Mouse (Mus musculus) stomach, embryonic 15.5 days (tissue): ENCODE data around the gene Oard1. TPM values are rescaled to one million over a fixed set of nuclear protein-coding genes. Genes with fewer than 3 reads are reported as not detected.

Source experiments
- ATAC-seq: fragments of 200-750 bp; cut with Nextera tagmentation; 2 replicates; pipeline ENCODE4 v1.8.0; 2017; ENCODE audit warnings: low read depth, moderate number of reproducible peaks, moderate TSS enrichment; ENCODE audit not compliant: insufficient read depth, low FRiP score
- H3K27ac ChIP-seq: fragments of 300-500 bp; sonication (generic); 2 replicates; pipeline ENCODE4 v1.5.1; 2015; ENCODE audit warnings: mild to moderate bottlenecking, inconsistent platforms
- H3K27me3 ChIP-seq: fragments of 300-500 bp; sonication (generic); replicated peaks from 2 replicates; pipeline ENCODE4 v1.6.1; 2015; ENCODE audit warnings: inconsistent platforms
- H3K36me3 ChIP-seq: fragments of 300-500 bp; sonication (generic); 2 replicates; pipeline ENCODE4 v1.6.1; 2015; ENCODE audit warnings: inconsistent platforms
- H3K4me1 ChIP-seq: fragments of 300-500 bp; sonication (generic); 2 replicates; pipeline ENCODE4 v1.6.1; 2015; ENCODE audit warnings: inconsistent platforms
- H3K4me2 ChIP-seq: fragments of 300-500 bp; sonication (generic); 2 replicates; pipeline ENCODE4 v1.6.1; 2015; ENCODE audit warnings: mild to moderate bottlenecking, inconsistent platforms
- H3K4me3 ChIP-seq: fragments of 300-500 bp; sonication (generic); replicated peaks from 2 replicates; pipeline ENCODE4 v1.5.1; 2015; ENCODE audit warnings: inconsistent platforms
- H3K9ac ChIP-seq: fragments of 300-500 bp; sonication (generic); 2 replicates; pipeline ENCODE4 v1.6.1; 2015; ENCODE audit warnings: inconsistent platforms
- H3K9me3 ChIP-seq: fragments of 300-500 bp; sonication (generic); 2 replicates; pipeline ENCODE4 v1.6.1; 2016; ENCODE audit warnings: inconsistent platforms
- WGBS: fragments of 180-500 bp; shearing (Covaris S2); methylation state at CpG from one replicate; pipeline ENCODE4 v1.1.7; 2015; 5-methylcytosine and 5-hydroxymethylcytosine counted together
- polyA plus RNA-seq: library from polyadenylated mRNA; unstranded; fragments of >200 nt; fragmentation: Nextera tagmentation; extraction: Ambion mirVana; gene quantifications from 2 replicates; pipeline ENCODE4 v1.2.1, GENCODE M21; 2015

Oard1 gene
- polyA plus RNA-seq, 1 experiment from 2014 or later = 61.1 TPM

GRCm38 (mm10) chr17:48450666-48451352, 41.0 kb downstream of the Oard1 start:
- no peaks in the 10 kb centered on the region for H3K36me3 ChIP-seq
- 80% methylated on average over 13 of the region's 13 CpGs for WGBS
- H3K4me1 ChIP-seq = 0 out of 2 replicates have a peak, but pooled peaks cover 11% of the 10 kb centered on the region
- no peak overlapping the region for H3K27ac ChIP-seq
- no peak overlapping the region for H3K4me2 ChIP-seq
- H3K9ac ChIP-seq = no peak overlapping the region
- no peak overlapping the region for H3K4me3 ChIP-seq
- ATAC-seq = peak; percentile 85
- no peaks in the 10 kb centered on the region for H3K9me3 ChIP-seq
- H3K27me3 ChIP-seq = no peaks in the 10 kb centered on the region

- no peaks in the 10 kb centered on the region for H3K27me3 ChIP-seq
- no peaks in the 10 kb centered on the region for H3K9me3 ChIP-seq
- H3K27ac ChIP-seq = no peak within 1 kb of the TSS
- no peaks in the 10 kb centered on the region for H3K36me3 ChIP-seq
- ATAC-seq = peak; percentile 55; the same call in 1 of the 2 replicates
- H3K4me3 ChIP-seq = no peak within 1 kb of the TSS
- 0 out of 2 replicates have a peak, but pooled peaks cover 11% of the 10 kb centered on the region for H3K4me1 ChIP-seq
- no peak within 1 kb of the TSS for H3K9ac ChIP-seq
- no peak within 1 kb of the TSS for H3K4me2 ChIP-seq
- 49% methylated on average over 7 of the region's 7 CpGs for WGBS
Measured at GRCm38 (mm10) chr17:48451353-48451675, 41.5 kb downstream of the Oard1 start, which contains the start of gene Tspo2. TSS of gene Tspo2 (minus strand) at chr17:48451522.

- Histone ChIP-seq H3K4me3 (no peak overlapping the region), H3K27ac (no peak overlapping the region), H3K9me3 (no peaks in the 10 kb centered on the region), H3K4me2 (no peak overlapping the region), H3K4me1 (0 out of 2 replicates have a peak, but pooled peaks cover 11% of the 10 kb centered on the region), H3K27me3 (no peaks in the 10 kb centered on the region), H3K9ac (no peak overlapping the region), H3K36me3 (no peaks in the 10 kb centered on the region)
- WGBS = 66% methylated on average over 9 of the region's 9 CpGs
- ATAC-seq = no peak
Measured at GRCm38 (mm10) chr17:48451753-48452444, 42.1 kb downstream of the Oard1 start.

- 0 out of 2 replicates have a peak, but pooled peaks cover 11% of the 10 kb centered on the region for H3K4me1 ChIP-seq
- no peak overlapping the region for H3K4me3 ChIP-seq
- no peaks in the 10 kb centered on the region for H3K36me3 ChIP-seq
- no peaks in the 10 kb centered on the region for H3K9me3 ChIP-seq
- 73% methylated on average over 7 of the region's 7 CpGs for WGBS
- no peak overlapping the region for H3K9ac ChIP-seq
- no peaks in the 10 kb centered on the region for H3K27me3 ChIP-seq
- no peak overlapping the region for H3K4me2 ChIP-seq
- no peak overlapping the region for H3K27ac ChIP-seq
- no peak for ATAC-seq
Measured at GRCm38 (mm10) chr17:48453489-48453888, 43.7 kb downstream of the Oard1 start.

GRCm38 (mm10) chr17:48454190-48454589, 44.4 kb downstream of the Oard1 start:
- WGBS = 53% methylated on average over 7 of the region's 7 CpGs
- Histone ChIP-seq H3K36me3 (no peaks in the 10 kb centered on the region), H3K9ac (no peak overlapping the region), H3K4me1 (0 out of 2 replicates have a peak, but pooled peaks cover 11% of the 10 kb centered on the region), H3K4me3 (0 out of 2 replicates have a peak overlapping the region, but pooled peaks have one; percentile 23), H3K4me2 (peak overlapping the region; percentile 22; the same call in 1 of the 2 replicates), H3K9me3 (no peaks in the 10 kb centered on the region), H3K27ac (peak overlapping the region; percentile 23; the same call in 1 of the 2 replicates), H3K27me3 (no peaks in the 10 kb centered on the region)
- no peak for ATAC-seq

- Histone ChIP-seq H3K27ac (peak within 1 kb of the TSS; percentile 36; the same call in 1 of the 2 replicates), H3K4me1 (0 out of 2 replicates have a peak, but pooled peaks cover 11% of the 10 kb centered on the region), H3K36me3 (no peaks in the 10 kb centered on the region), H3K4me2 (peak within 1 kb of the TSS; percentile 23), H3K27me3 (no peaks in the 10 kb centered on the region), H3K9ac (no peak within 1 kb of the TSS), H3K4me3 (peak within 1 kb of the TSS; percentile 23; the same call in 1 of the 2 replicates), H3K9me3 (no peaks in the 10 kb centered on the region)
- 52% methylated on average over 11 of the region's 11 CpGs for WGBS
- 0 out of 2 replicates have a peak, but pooled peaks have one; percentile 21 for ATAC-seq
Measured at GRCm38 (mm10) chr17:48454688-48455087, 44.9 kb downstream of the Oard1 start, which contains the start of gene Unc5cl. TSS of gene Unc5cl (plus strand) at chr17:48454901.

- no peaks in the 10 kb centered on the region for H3K36me3 ChIP-seq
- ATAC-seq = peak; percentile 29; the same call in 1 of the 2 replicates
- 0 out of 2 replicates have a peak, but pooled peaks cover 11% of the 10 kb centered on the region for H3K4me1 ChIP-seq
- H3K9me3 ChIP-seq = no peaks in the 10 kb centered on the region
- 68% methylated on average over 2 of the region's 2 CpGs for WGBS
- no peaks in the 10 kb centered on the region for H3K27me3 ChIP-seq
- H3K4me3 ChIP-seq = peak overlapping the region; percentile 23; the same call in 1 of the 2 replicates
- peak overlapping the region; percentile 36; the same call in 1 of the 2 replicates for H3K27ac ChIP-seq
- peak overlapping the region; percentile 23 for H3K4me2 ChIP-seq
- H3K9ac ChIP-seq = no peak overlapping the region
Measured at GRCm38 (mm10) chr17:48455955-48456354, 46.1 kb downstream of the Oard1 start.

- no peaks in the 10 kb centered on the region for H3K27me3 ChIP-seq
- no peaks in the 10 kb centered on the region for H3K9me3 ChIP-seq
- H3K36me3 ChIP-seq = no peaks in the 10 kb centered on the region
- peak; percentile 32; the same call in 1 of the 2 replicates for ATAC-seq
- H3K4me2 ChIP-seq = peak overlapping the region; percentile 29
- 56% methylated on average over 13 of the region's 13 CpGs for WGBS
- 0 out of 2 replicates have a peak, but pooled peaks cover 3% of the 10 kb centered on the region for H3K4me1 ChIP-seq
- H3K9ac ChIP-seq = no peak overlapping the region
- no peak overlapping the region for H3K4me3 ChIP-seq
- peak overlapping the region; percentile 61 for H3K27ac ChIP-seq
Measured at GRCm38 (mm10) chr17:48457971-48458653, 48.3 kb downstream of the Oard1 start.

- Histone ChIP-seq H3K36me3 (no peaks in the 10 kb centered on the region), H3K4me1 (0 out of 2 replicates have a peak, but pooled peaks cover under 1% of the 10 kb centered on the region), H3K4me3 (no peak overlapping the region), H3K9ac (no peak overlapping the region), H3K9me3 (no peaks in the 10 kb centered on the region), H3K4me2 (no peak overlapping the region), H3K27ac (no peak overlapping the region), H3K27me3 (0 out of 2 replicates have a peak, but pooled peaks cover 5% of the 10 kb centered on the region)
- 88% methylated on average over 13 of the region's 13 CpGs for WGBS
- ATAC-seq = no peak
Measured at GRCm38 (mm10) chr17:48462096-48462495, 52.3 kb downstream of the Oard1 start.

- Histone ChIP-seq H3K9me3 (no peaks in the 10 kb centered on the region), H3K36me3 (no peaks in the 10 kb centered on the region)
- 90% methylated on average over 4 of the region's 4 CpGs for WGBS
Measured at GRCm38 (mm10) chr17:48463391-48463790, 53.6 kb downstream of the Oard1 start.

More at GRCm38 (mm10) chr17:48463391-48463790, 53.6 kb downstream of the Oard1 start:
- no peak overlapping the region for H3K27ac ChIP-seq
- 0 out of 2 replicates have a peak, but pooled peaks cover 5% of the 10 kb centered on the region for H3K27me3 ChIP-seq
- H3K9ac ChIP-seq = no peak overlapping the region
- ATAC-seq = no peak
- H3K4me3 ChIP-seq = no peak overlapping the region
- H3K4me1 ChIP-seq = 0 out of 2 replicates have a peak, but pooled peaks cover 4% of the 10 kb centered on the region
- H3K4me2 ChIP-seq = no peak overlapping the region
